Mouse (Mus musculus) limb, embryonic 10.5 days (tissue): Measurements from ENCODE around the gene Faap20. TPM values are rescaled to one million over a fixed set of nuclear protein-coding genes. Genes with fewer than 3 reads are reported as not detected.
A peak's percentile ranks its signal among the peaks of the same experiment; 100 is the strongest.

Experiments used
- DNase-seq: peaks from one replicate; pipeline ENCODE4 v3.0.0-alpha.2; 2017; ENCODE audit warnings: low spot score
- H3K27ac ChIP-seq: fragments of 300-500 bp; sonication (generic); 2 replicates; pipeline ENCODE4 v1.5.1; 2016; ENCODE audit warnings: mild to moderate bottlenecking
- H3K27me3 ChIP-seq: fragments of 300-500 bp; sonication (generic); 2 replicates; pipeline ENCODE4 v1.6.1; 2016; ENCODE audit warnings: low read depth, mild to moderate bottlenecking; ENCODE audit not compliant: poor library complexity, severe bottlenecking
- H3K36me3 ChIP-seq: fragments of 300-500 bp; sonication (generic); 2 replicates; pipeline ENCODE4 v1.6.1; 2016; ENCODE audit warnings: mild to moderate bottlenecking, moderate library complexity
- H3K4me1 ChIP-seq: fragments of 300-500 bp; sonication (generic); 2 replicates; pipeline ENCODE4 v1.6.1; 2016
- H3K4me3 ChIP-seq: fragments of 300-500 bp; sonication (generic); 2 replicates; pipeline ENCODE4 v1.5.1; 2016; ENCODE audit warnings: mild to moderate bottlenecking, moderate library complexity
- H3K9me3 ChIP-seq: fragments of 300-500 bp; sonication (generic); replicated peaks from 2 replicates; pipeline ENCODE4 v1.6.1; 2016; ENCODE audit warnings: mild to moderate bottlenecking
- WGBS: fragments of 180-500 bp; shearing (Covaris S2); methylation state at CpG from one replicate; pipeline ENCODE4 v1.1.7; 2016; 5-methylcytosine and 5-hydroxymethylcytosine counted together
- polyA plus RNA-seq: library from polyadenylated mRNA; unstranded; fragments of >200 nt; fragmentation: Nextera tagmentation; extraction: Ambion mirVana; gene quantifications from 2 replicates; pipeline ENCODE4 v1.2.1, GENCODE M21; 2016

Gene Faap20
- polyA plus RNA-seq, 1 experiment from 2014 or later: 107 TPM

- peaks cover 48% of the 10 kb centered on the region for H3K4me1 ChIP-seq
- no peak for DNase-seq
- H3K4me3 ChIP-seq: peak overlapping the region; percentile 96
- WGBS: 35% methylated on average over 20 of the region's 20 CpGs
- no peaks in the 10 kb centered on the region for H3K9me3 ChIP-seq
- H3K27me3 ChIP-seq: no peaks in the 10 kb centered on the region
- peak overlapping the region; percentile 99 for H3K27ac ChIP-seq
- peaks cover 7% of the 10 kb centered on the region for H3K36me3 ChIP-seq
Measured at GRCm38 (mm10) chr4:155223594-155224528, 25.7 kb upstream of the Faap20 start.

GRCm38 (mm10) chr4:155225918-155226317 is 23.7 kb upstream of the Faap20 start:
- Histone ChIP-seq H3K36me3 (no peaks in the 10 kb centered on the region), H3K27me3 (no peaks in the 10 kb centered on the region), H3K4me1 (peaks cover 28% of the 10 kb centered on the region), H3K27ac (no peak overlapping the region), H3K9me3 (no peaks in the 10 kb centered on the region), H3K4me3 (no peak overlapping the region)
- DNase-seq: no peak
- 77% methylated on average over 5 of the region's 5 CpGs for WGBS

GRCm38 (mm10) chr4:155227986-155228385 is 21.6 kb upstream of the Faap20 start:
- H3K27me3 ChIP-seq: no peaks in the 10 kb centered on the region
- no peaks in the 10 kb centered on the region for H3K9me3 ChIP-seq
- WGBS: 90% methylated on average over 4 of the region's 4 CpGs
- no peak overlapping the region for H3K4me3 ChIP-seq
- no peak overlapping the region for H3K27ac ChIP-seq
- H3K4me1 ChIP-seq: peaks cover 29% of the 10 kb centered on the region
- DNase-seq: no peak
- no peaks in the 10 kb centered on the region for H3K36me3 ChIP-seq

GRCm38 (mm10) chr4:155228461-155228860 is 21.1 kb upstream of the Faap20 start:
- Histone ChIP-seq H3K4me1 (peaks cover 29% of the 10 kb centered on the region), H3K27ac (no peak overlapping the region), H3K9me3 (no peaks in the 10 kb centered on the region), H3K4me3 (no peak overlapping the region), H3K36me3 (no peaks in the 10 kb centered on the region), H3K27me3 (no peaks in the 10 kb centered on the region)
- DNase-seq: no peak
- WGBS: 70% methylated on average over 5 of the region's 5 CpGs

- H3K4me3 ChIP-seq: peak overlapping the region; percentile 21; the same call in 1 of the 2 replicates
- peak; percentile 82 for DNase-seq
Measured at GRCm38 (mm10) chr4:155233878-155234277, 15.7 kb upstream of the Faap20 start.

GRCm38 (mm10) chr4:155234371-155235310 is 15.0 kb upstream of the Faap20 start:
- Histone ChIP-seq H3K4me3 (peak overlapping the region; percentile 31; the same call in 1 of the 2 replicates), H3K36me3 (no peaks in the 10 kb centered on the region), H3K4me1 (peaks cover 70% of the 10 kb centered on the region), H3K27ac (peak overlapping the region; percentile 95), H3K27me3 (no peaks in the 10 kb centered on the region), H3K9me3 (no peaks in the 10 kb centered on the region)
- 68% methylated on average over 8 of the region's 8 CpGs for WGBS
- peak; percentile 54 for DNase-seq

More at GRCm38 (mm10) chr4:155233878-155234277, 15.7 kb upstream of the Faap20 start:
- Histone ChIP-seq H3K27me3 (no peaks in the 10 kb centered on the region), H3K36me3 (no peaks in the 10 kb centered on the region), H3K4me1 (peaks cover 66% of the 10 kb centered on the region), H3K9me3 (no peaks in the 10 kb centered on the region), H3K27ac (peak overlapping the region; percentile 95)
- 19% methylated on average over 10 of the region's 10 CpGs for WGBS

- peak; percentile 87 for DNase-seq
- no peaks in the 10 kb centered on the region for H3K36me3 ChIP-seq
- no peaks in the 10 kb centered on the region for H3K9me3 ChIP-seq
- peaks cover 73% of the 10 kb centered on the region for H3K4me1 ChIP-seq
- H3K27me3 ChIP-seq: no peaks in the 10 kb centered on the region
- peak overlapping the region; percentile 31 for H3K4me3 ChIP-seq
- 35% methylated on average over 18 of the region's 18 CpGs for WGBS
- peak overlapping the region; percentile 95 for H3K27ac ChIP-seq
Measured at GRCm38 (mm10) chr4:155235311-155236119, 14.1 kb upstream of the Faap20 start.

GRCm38 (mm10) chr4:155236737-155237385 is 12.7 kb upstream of the Faap20 start:
- 84% methylated on average over 12 of the region's 12 CpGs for WGBS
- no peak for DNase-seq
- H3K4me3 ChIP-seq: no peak overlapping the region
- H3K27me3 ChIP-seq: 0 out of 2 replicates have a peak, but pooled peaks cover 3% of the 10 kb centered on the region
- H3K9me3 ChIP-seq: no peaks in the 10 kb centered on the region
- peak overlapping the region; percentile 95 for H3K27ac ChIP-seq
- H3K36me3 ChIP-seq: no peaks in the 10 kb centered on the region
- peaks cover 65% of the 10 kb centered on the region for H3K4me1 ChIP-seq

GRCm38 (mm10) chr4:155238276-155238675 is 11.3 kb upstream of the Faap20 start:
- Histone ChIP-seq H3K4me1 (peaks cover 58% of the 10 kb centered on the region), H3K9me3 (no peaks in the 10 kb centered on the region), H3K4me3 (no peak overlapping the region), H3K36me3 (no peaks in the 10 kb centered on the region), H3K27ac (peak overlapping the region; percentile 44; the same call in 1 of the 2 replicates), H3K27me3 (0 out of 2 replicates have a peak, but pooled peaks cover 10% of the 10 kb centered on the region)
- DNase-seq: no peak
- 83% methylated on average over 5 of the region's 5 CpGs for WGBS

- H3K4me1 ChIP-seq: peaks cover 46% of the 10 kb centered on the region
- peak overlapping the region; percentile 50; the same call in 1 of the 2 replicates for H3K27ac ChIP-seq
- 64% methylated on average over 6 of the region's 6 CpGs for WGBS
Measured at GRCm38 (mm10) chr4:155239494-155239893, 10.1 kb upstream of the Faap20 start.

GRCm38 (mm10) chr4:155241789-155242188 is 7.8 kb upstream of the Faap20 start:
- no peak overlapping the region for H3K27ac ChIP-seq
- no peak overlapping the region for H3K4me3 ChIP-seq
- H3K36me3 ChIP-seq: no peaks in the 10 kb centered on the region
- 0 out of 2 replicates have a peak, but pooled peaks cover 10% of the 10 kb centered on the region for H3K27me3 ChIP-seq
- H3K4me1 ChIP-seq: peaks cover 34% of the 10 kb centered on the region
- H3K9me3 ChIP-seq: no peaks in the 10 kb centered on the region
- 76% methylated on average over 9 of the region's 9 CpGs for WGBS
- no peak for DNase-seq

More at GRCm38 (mm10) chr4:155239494-155239893, 10.1 kb upstream of the Faap20 start:
- H3K36me3 ChIP-seq: no peaks in the 10 kb centered on the region
- DNase-seq: no peak
- 0 out of 2 replicates have a peak, but pooled peaks cover 10% of the 10 kb centered on the region for H3K27me3 ChIP-seq
- no peak overlapping the region for H3K4me3 ChIP-seq
- no peaks in the 10 kb centered on the region for H3K9me3 ChIP-seq
